Mouse (Mus musculus) forebrain, embryonic 15.5 days (tissue): ENCODE measurements around the gene Jak2. TPM values are rescaled to one million over a fixed set of nuclear protein-coding genes. Genes with fewer than 3 reads are reported as not detected.

Experiments used
- ATAC-seq: fragments of 200-750 bp; cut with Nextera tagmentation; replicated peaks from 2 replicates; pipeline ENCODE4 v1.8.0; 2017; ENCODE audit warnings: mild to moderate bottlenecking, moderate TSS enrichment, moderate library complexity
- H3K27ac ChIP-seq: fragments of 300-500 bp; sonication (generic); replicated peaks from 2 replicates; pipeline ENCODE4 v1.5.1; 2015; ENCODE audit warnings: mild to moderate bottlenecking, inconsistent platforms
- H3K27me3 ChIP-seq: fragments of 300-500 bp; sonication (generic); 2 replicates; pipeline ENCODE4 v1.6.1; 2015; ENCODE audit warnings: inconsistent platforms
- H3K36me3 ChIP-seq: fragments of 300-500 bp; sonication (generic); 2 replicates; pipeline ENCODE4 v1.6.1; 2015; ENCODE audit warnings: mild to moderate bottlenecking, inconsistent platforms
- H3K4me1 ChIP-seq: fragments of 300-500 bp; sonication (generic); 2 replicates; pipeline ENCODE4 v1.6.1; 2015; ENCODE audit warnings: inconsistent platforms
- H3K4me2 ChIP-seq: fragments of 300-500 bp; sonication (generic); replicated peaks from 2 replicates; pipeline ENCODE4 v1.6.1; 2015; ENCODE audit warnings: mild to moderate bottlenecking, inconsistent platforms
- H3K4me3 ChIP-seq: fragments of 300-500 bp; sonication (generic); 2 replicates; pipeline ENCODE4 v1.5.1; 2015; ENCODE audit warnings: mild to moderate bottlenecking, inconsistent platforms
- H3K9ac ChIP-seq: fragments of 300-500 bp; sonication (generic); replicated peaks from 2 replicates; pipeline ENCODE4 v1.6.1; 2015; ENCODE audit warnings: mild to moderate bottlenecking, inconsistent platforms
- H3K9me3 ChIP-seq: fragments of 300-500 bp; sonication (generic); 2 replicates; pipeline ENCODE4 v1.6.1; 2016; ENCODE audit warnings: inconsistent platforms
- WGBS: fragments of 180-500 bp; shearing (Covaris S2); methylation state at CpG from one replicate; pipeline ENCODE4 v1.1.7; 2015; ENCODE audit warnings: mixed read lengths; 5-methylcytosine and 5-hydroxymethylcytosine counted together
- polyA plus RNA-seq: library from polyadenylated mRNA; unstranded; fragments of >200 nt; fragmentation: Nextera tagmentation; extraction: Ambion mirVana; gene quantifications from 2 replicates; pipeline ENCODE4 v1.2.1, GENCODE M21; 2015

The Jak2 gene
- polyA plus RNA-seq, 1 experiment from 2014 or later = 19.2 TPM

DNA sequence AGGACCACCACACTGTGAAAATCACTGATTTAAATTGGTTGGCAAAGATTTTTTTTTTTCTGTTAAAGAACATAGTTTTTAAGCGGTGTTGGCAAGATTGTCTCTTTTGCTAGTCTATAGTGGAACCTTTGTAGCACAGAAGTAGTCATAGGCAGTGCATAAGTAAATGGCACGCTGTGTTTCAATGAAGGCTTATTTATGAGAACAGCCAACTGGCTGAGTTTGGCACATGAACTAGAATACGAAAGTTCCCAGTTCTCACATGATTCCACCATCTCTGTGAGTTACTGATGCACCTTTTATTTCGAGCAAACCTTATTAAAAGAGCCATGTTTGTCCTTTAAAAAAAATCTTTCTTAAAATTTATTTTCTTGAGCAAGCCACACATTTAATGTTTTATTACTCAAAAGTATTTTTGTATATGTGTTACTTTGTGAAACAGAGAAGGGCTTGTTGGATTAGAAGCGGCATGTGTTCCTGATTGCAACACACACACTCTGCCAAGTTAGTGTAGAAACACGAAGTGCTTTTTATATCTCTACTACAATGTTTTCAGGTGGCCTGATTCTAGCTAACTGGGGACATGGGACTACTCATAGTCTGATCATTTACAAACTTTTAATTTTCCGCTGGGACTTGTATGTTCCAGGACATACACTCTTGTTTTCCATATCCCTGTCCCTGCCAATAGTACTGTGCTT, 3.8 kb downstream of the Jak2 start:
- Histone ChIP-seq H3K4me3 (peak overlapping the region; percentile 3; the same call in 1 of the 2 replicates), H3K27me3 (no peaks in the 10 kb centered on the region), H3K36me3 (no peaks in the 10 kb centered on the region), H3K4me2 (peak overlapping the region; percentile 55), H3K27ac (peak overlapping the region; percentile 46), H3K9me3 (no peaks in the 10 kb centered on the region), H3K9ac (no peak overlapping the region), H3K4me1 (peaks cover 38% of the 10 kb centered on the region)
- WGBS = 55% methylated on average over 7 of the region's 7 CpGs
- ATAC-seq = no peak

DNA sequence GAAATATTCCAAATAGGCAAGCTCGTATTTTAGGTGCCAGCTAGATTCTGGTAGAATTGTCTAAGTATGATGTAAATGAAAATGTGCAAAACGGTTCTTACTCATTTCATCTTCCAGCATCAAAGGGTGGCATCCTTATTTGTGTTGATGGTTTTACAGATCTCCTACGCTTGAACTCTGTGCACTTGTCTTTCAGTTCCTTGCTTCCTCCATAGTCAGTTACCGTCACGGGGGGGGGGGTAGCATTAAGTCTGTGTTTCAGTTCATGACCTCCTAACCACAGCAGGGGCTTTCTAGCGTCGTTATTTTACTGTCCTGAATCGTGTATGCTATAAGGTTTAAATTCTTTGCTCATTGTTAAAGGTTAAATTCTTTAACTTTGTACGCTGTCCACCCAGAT, 10.0 kb downstream of the Jak2 start:
- Histone ChIP-seq H3K36me3 (peaks cover 15% of the 10 kb centered on the region), H3K4me2 (no peak overlapping the region), H3K4me3 (no peak overlapping the region), H3K9ac (no peak overlapping the region), H3K27me3 (no peaks in the 10 kb centered on the region), H3K27ac (no peak overlapping the region), H3K4me1 (peaks cover 12% of the 10 kb centered on the region), H3K9me3 (no peaks in the 10 kb centered on the region)
- WGBS = 73% methylated on average over 9 of the region's 9 CpGs
- no peak for ATAC-seq

DNA sequence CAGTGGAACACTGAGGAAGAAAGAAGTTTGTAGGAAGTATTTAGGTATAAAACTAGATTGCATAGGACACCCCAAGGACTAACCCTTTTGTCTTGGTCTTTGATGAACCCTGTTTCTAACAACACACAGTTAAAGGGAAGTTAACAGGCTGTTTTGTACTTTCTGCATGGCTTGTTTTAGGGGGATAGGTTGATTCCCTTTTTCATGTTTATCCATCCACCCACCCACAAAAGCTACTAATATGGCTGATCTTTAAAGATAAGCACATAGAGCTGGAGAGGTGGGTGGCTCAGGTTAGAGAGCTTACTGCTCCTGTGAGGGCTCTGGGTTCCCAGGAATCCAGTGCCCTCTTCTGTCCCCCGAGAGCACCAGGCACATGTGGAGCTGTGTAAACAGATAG, 11.9 kb downstream of the Jak2 start:
- Histone ChIP-seq H3K4me1 (peaks cover 16% of the 10 kb centered on the region), H3K9me3 (no peaks in the 10 kb centered on the region), H3K4me3 (no peak overlapping the region), H3K4me2 (no peak overlapping the region), H3K27me3 (no peaks in the 10 kb centered on the region), H3K9ac (no peak overlapping the region), H3K27ac (no peak overlapping the region), H3K36me3 (peaks cover 15% of the 10 kb centered on the region)
- no peak for ATAC-seq
- 80% methylated on average over 1 of the region's 1 CpGs for WGBS

DNA sequence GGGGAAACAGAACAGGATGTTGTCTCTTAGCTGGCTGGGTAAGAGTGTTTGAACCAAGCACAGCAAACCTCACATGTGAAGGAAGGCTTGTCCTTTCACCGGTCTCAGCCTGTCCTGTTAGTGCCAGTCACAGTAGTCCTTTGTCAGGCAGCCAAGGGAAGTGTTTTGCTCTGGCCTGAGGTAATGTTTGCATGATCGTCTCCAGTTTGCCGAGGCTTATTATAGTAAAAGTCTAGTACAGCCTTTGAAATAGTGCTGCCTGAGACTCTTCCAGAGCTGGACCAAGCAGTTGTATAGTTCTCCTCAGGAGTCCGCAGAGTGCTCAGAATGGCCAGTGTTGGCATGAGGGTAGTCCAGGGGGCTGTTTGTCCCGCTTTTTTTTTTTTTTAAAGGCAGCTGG, 13.9 kb downstream of the Jak2 start:
- no peaks in the 10 kb centered on the region for H3K27me3 ChIP-seq
- H3K27ac ChIP-seq = peak overlapping the region; percentile 46
- no peak overlapping the region for H3K4me3 ChIP-seq
- H3K9ac ChIP-seq = no peak overlapping the region
- 10% methylated on average over 5 of the region's 5 CpGs for WGBS
- peak; percentile 69 for ATAC-seq
- H3K4me2 ChIP-seq = no peak overlapping the region
- peaks cover 16% of the 10 kb centered on the region for H3K4me1 ChIP-seq
- H3K9me3 ChIP-seq = no peaks in the 10 kb centered on the region
- H3K36me3 ChIP-seq = peaks cover 15% of the 10 kb centered on the region

DNA sequence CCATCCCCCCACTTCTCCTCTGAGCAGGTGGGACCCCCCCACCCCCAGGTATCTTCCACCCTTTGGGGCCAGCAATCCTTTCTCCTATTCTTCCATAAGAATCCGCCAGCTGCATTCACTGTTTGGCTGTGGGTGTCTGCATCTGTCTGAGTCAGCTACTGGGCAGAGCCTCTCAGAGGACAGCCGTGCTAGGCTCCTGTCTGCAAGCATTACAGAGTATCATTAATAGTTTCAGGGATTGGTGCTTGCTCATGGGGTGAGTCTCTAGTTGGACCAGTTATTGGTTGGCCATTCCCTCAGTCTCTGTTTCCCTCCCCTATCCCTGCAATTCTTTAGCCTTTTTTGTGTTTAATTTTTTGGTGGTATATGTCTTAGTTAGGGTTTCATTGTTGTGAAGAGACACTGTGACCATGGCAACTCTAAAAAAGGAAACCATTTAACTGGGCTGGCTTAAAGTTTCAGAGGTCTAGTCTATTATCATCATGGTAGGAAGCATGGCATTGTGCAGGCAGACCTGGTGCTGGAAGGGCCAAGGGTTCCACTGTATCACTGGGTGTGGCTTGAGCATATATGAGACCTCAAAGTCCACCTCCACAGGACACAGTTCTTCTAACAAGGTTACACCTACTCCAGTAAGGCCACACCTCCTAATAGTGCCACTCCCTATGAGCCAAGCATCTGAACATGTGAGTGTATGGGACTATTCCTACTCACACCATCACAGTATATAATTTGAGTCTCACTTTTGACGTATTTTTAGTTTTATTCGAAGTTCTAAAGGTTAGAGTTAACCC, 15.6 kb downstream of the Jak2 start:
- H3K9me3 ChIP-seq = no peaks in the 10 kb centered on the region
- whole genome bisulfite sequencing = 79% methylated on average over 4 of the region's 4 CpGs
- H3K4me2 ChIP-seq = no peak overlapping the region
- no peak overlapping the region for H3K4me3 ChIP-seq
- H3K36me3 ChIP-seq = peaks cover 15% of the 10 kb centered on the region
- no peak overlapping the region for H3K9ac ChIP-seq
- no peak overlapping the region for H3K27ac ChIP-seq
- H3K4me1 ChIP-seq = peaks cover 16% of the 10 kb centered on the region
- no peak for ATAC-seq
- H3K27me3 ChIP-seq = no peaks in the 10 kb centered on the region

DNA sequence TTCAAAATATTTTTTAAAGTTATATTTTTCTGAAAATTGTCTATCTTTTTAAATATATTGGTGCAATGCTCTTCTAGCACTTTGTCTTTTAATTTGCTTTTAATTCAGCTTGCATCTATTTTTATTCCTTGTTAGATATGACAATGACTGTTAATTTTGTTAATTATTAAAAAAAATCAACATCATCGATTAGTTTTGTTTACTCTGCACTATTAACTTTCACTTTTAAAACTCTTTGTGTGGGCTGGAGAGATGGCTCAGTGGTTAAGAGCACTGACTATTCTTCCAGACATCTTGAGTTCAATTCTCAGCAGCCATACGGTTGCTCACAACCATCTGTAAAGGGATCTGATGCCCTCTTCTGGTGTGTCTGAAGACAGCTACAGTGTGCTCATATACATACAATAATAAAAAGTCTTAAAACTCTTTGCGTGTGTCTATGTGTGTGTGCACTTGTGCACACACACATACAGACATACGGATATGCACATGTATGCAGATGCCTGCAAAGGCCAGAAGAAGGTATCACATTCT, 17.2 kb downstream of the Jak2 start:
- Histone ChIP-seq H3K4me1 (peaks cover 16% of the 10 kb centered on the region), H3K4me3 (no peak overlapping the region), H3K36me3 (peaks cover 3% of the 10 kb centered on the region; the same call in 1 of the 2 replicates), H3K9ac (no peak overlapping the region), H3K27me3 (no peaks in the 10 kb centered on the region), H3K4me2 (no peak overlapping the region), H3K9me3 (no peaks in the 10 kb centered on the region), H3K27ac (no peak overlapping the region)
- WGBS = 89% methylated on average over 4 of the region's 4 CpGs
- no peak for ATAC-seq

DNA sequence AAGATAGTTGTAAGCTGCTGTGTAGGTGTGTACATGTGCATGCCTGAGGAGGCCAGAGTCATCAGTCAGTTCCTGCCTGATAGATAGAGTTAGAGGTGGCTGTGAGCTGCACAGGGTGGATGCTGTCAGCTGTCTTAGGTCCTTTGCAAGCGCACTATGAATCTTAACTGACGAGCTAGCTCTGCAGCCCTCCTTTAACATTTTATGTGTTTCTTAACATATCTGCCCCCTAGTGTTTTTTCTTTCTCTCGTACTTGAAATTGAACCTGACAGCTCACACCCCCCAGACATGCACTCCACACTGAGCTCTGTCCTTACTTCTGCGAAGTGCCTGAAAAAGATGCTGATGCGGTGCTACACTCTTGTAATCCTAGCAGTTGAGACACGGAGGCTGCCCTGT, 18.6 kb downstream of the Jak2 start:
- H3K27me3 ChIP-seq = no peaks in the 10 kb centered on the region
- H3K4me2 ChIP-seq = no peak overlapping the region
- H3K4me1 ChIP-seq = peaks cover 12% of the 10 kb centered on the region
- ATAC-seq = no peak
- 50% methylated on average over 6 of the region's 6 CpGs for WGBS
- H3K9me3 ChIP-seq = no peaks in the 10 kb centered on the region
- H3K4me3 ChIP-seq = no peak overlapping the region
- no peak overlapping the region for H3K27ac ChIP-seq
- no peak overlapping the region for H3K9ac ChIP-seq
- no peaks in the 10 kb centered on the region for H3K36me3 ChIP-seq

DNA sequence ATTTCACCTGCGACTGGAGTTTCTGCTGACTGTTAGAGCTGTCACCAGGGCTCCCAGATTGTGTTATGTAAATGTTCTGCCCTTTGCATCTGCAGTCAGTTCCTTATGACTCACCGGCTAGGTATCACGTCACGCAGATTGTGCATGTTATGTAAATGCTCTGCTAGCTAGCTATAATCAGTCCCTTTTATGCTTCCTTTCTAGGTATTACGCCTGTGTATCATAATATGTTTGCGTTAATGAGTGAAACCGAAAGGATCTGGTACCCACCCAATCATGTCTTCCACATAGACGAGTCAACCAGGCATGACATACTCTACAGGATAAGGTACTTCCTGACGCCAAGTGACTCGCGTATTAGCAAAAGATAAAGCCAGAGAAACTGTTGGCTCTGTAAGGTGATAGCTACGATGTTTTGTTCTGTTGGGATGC, 19.5 kb downstream of the Jak2 start:
- no peak overlapping the region for H3K27ac ChIP-seq
- H3K36me3 ChIP-seq = peaks cover 5% of the 10 kb centered on the region; the same call in 1 of the 2 replicates
- H3K4me2 ChIP-seq = no peak overlapping the region
- H3K4me3 ChIP-seq = no peak overlapping the region
- WGBS = 80% methylated on average over 12 of the region's 12 CpGs
- H3K27me3 ChIP-seq = no peaks in the 10 kb centered on the region
- H3K4me1 ChIP-seq = peaks cover 4% of the 10 kb centered on the region; the same call in 1 of the 2 replicates
- no peak overlapping the region for H3K9ac ChIP-seq
- H3K9me3 ChIP-seq = no peaks in the 10 kb centered on the region
- ATAC-seq = no peak

DNA sequence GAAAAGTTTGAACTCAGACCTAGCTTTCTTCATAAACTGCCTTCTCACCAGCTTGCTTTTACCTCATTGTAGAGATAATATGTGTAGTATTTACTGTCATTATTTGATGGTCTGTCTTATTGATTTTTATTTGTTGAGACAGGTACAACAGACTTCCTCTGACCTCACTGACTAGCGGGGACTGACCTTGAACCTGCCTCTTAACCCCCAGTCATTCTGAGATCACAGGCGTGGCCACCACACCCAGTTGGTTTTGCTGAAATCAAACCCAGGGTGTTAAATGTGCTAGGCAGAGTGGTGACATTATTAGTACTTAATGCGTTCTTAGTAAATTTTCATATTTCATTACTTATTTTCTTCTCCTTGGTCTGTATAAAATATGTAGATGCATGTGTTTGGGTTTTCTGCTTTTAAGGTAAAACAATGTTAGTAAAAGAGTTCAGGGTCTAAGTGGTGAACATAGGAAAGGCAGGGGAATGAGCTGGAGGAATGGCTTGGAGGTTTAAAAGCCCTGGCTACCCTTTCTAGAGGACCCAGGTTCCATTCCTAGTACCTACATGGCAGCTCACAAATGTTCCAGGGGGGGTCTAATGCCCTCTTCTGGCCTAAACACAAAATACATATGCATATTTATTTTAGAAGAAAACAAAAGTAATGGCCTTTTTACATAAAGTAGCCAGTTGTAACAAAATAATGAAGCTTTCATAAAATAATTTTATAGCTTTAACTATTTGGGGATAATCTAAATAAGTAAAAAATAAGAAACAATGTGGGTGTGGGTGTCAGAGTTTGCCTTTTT, 20.6 kb downstream of the Jak2 start:
- H3K36me3 ChIP-seq = peaks cover 13% of the 10 kb centered on the region
- no peaks in the 10 kb centered on the region for H3K9me3 ChIP-seq
- H3K9ac ChIP-seq = no peak overlapping the region
- no peak overlapping the region for H3K4me3 ChIP-seq
- no peak for ATAC-seq
- no peaks in the 10 kb centered on the region for H3K27me3 ChIP-seq
- 94% methylated on average over 3 of the region's 3 CpGs for WGBS
- H3K27ac ChIP-seq = no peak overlapping the region
- H3K4me1 ChIP-seq = peaks cover 4% of the 10 kb centered on the region; the same call in 1 of the 2 replicates
- no peak overlapping the region for H3K4me2 ChIP-seq

DNA sequence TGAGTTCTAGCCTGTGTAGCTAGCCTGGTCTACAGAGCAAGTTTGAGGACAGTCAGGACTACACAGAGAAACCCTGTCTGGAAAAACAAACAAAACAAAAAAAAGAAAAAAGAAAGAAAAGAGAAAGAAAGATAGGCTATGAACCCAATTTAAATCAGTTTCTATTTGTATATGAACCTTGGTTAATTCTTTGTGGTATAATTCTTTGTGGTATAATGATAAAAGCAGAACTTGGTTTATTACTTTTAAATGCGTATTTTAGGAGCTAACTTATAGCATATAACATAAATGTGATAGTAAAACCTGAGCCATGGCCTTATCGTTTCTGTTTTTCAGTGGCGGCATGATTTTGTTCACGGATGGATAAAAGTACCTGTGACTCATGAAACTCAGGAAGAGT, 24.8 kb downstream of the Jak2 start:
- 95% methylated on average over 4 of the region's 4 CpGs for WGBS
- Histone ChIP-seq H3K9me3 (no peaks in the 10 kb centered on the region), H3K4me3 (no peak overlapping the region), H3K27ac (no peak overlapping the region), H3K36me3 (peaks cover 25% of the 10 kb centered on the region), H3K27me3 (no peaks in the 10 kb centered on the region), H3K4me1 (no peaks in the 10 kb centered on the region), H3K4me2 (no peak overlapping the region), H3K9ac (no peak overlapping the region)
- no peak for ATAC-seq

DNA sequence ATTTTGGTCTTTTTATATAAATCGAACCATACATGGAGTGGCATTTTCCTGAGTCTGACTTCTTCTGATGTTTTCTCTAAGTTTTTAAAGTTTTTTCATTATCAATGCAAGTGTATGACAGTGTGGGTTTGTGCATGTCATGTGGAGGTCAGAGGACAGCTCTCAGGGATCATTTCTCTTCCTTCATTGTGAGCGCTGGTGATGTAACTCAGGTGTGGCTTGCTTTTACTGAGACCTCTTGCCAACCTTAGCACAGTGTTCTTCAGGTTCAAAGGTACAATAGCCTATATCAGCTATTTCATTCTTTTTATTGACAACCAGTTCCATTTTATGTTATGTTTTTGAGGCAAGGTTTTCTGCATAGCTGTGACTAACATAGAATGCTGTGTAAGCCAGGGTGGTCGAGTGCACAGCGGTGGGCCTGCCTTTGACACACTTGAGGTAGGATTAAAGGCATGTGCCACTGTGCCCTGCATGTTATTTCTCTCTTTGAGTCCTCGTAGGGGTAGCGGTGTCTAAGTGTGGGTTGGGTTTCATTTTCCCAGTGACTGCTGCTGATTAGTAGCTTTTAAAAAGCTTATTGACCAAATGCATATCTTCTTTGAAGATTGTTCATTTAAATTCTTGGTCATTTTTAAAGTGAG, 27.4 kb downstream of the Jak2 start:
- Histone ChIP-seq H3K9me3 (no peaks in the 10 kb centered on the region), H3K36me3 (peaks cover 32% of the 10 kb centered on the region), H3K4me3 (no peak overlapping the region), H3K9ac (no peak overlapping the region), H3K27me3 (no peaks in the 10 kb centered on the region), H3K4me2 (no peak overlapping the region), H3K27ac (no peak overlapping the region), H3K4me1 (no peaks in the 10 kb centered on the region)
- 83% methylated on average over 6 of the region's 6 CpGs for WGBS
- ATAC-seq = no peak
